Mouse (Mus musculus): Measurements from ENCODE around the gene Ankrd22.

Ankrd22 gene

DNA sequence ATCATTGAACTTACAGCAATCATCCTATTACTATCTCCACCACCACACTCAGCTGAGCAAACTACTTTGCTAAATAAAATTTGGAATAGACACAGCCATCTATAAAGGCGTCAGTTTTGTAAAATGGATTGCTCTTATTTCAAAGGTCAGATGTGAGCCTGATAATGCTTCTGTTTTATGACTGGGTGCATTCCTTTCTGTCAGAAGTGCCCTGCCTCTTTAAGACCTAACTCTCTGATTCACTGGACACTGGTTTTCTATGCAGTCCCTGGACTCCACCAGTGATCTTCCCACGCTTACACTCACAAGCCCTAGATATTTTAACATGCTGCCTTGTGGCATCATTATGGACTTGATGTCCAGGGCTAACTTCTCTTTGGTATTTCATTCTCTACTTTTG, 87.7 kb downstream of the Ankrd22 start:
- no peak for DNase-seq

DNA sequence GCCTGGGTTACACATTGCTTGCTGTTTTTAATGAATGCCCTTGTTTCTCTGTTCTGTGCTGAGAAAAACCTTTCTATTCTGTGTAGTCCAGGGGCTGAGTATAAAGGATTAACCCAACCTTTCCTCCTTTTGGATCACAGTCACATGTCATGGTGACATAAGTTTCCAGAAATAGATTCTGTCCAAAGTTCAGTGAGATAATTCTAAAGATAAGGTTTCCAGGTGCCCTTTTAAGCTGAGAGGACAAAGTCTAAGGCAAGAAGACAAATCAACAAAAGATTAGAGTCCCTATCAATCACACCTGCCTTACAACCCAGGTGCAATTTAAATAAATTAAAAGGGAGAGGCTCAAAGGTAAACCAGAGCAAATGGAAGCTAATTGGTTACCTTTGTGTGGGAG, 91.6 kb downstream of the Ankrd22 start:
- no peak for DNase-seq
